Mouse (Mus musculus) ES-Bruce4 (cell line): Measurements from ENCODE around the gene Itga10.

ENCODE experiments used
- CTCF ChIP-seq: IDR thresholded peaks from one replicate; pipeline ENCODE4 v1.8.1; 2011; ENCODE audit warnings: low read depth, low read length
- EP300 ChIP-seq: IDR thresholded peaks from 2 replicates; pipeline ENCODE4 v1.6.1; 2011; ENCODE audit warnings: low read depth, low read length; ENCODE audit not compliant: insufficient read depth
- POLR2A ChIP-seq: IDR thresholded peaks from one replicate; pipeline ENCODE4 v1.8.1; 2011; ENCODE audit warnings: low read length; ENCODE audit not compliant: insufficient read depth

GRCm38 (mm10) chr3:96700376-96700775, 55.0 kb downstream of the Itga10 start:
- TF ChIP-seq POLR2A (no peak), EP300 (no peak), CTCF (no peak)
